Mouse (Mus musculus): Measurements from ENCODE around the gene Map3k1. TPM values are rescaled to one million over a fixed set of nuclear protein-coding genes. Genes with fewer than 3 reads are reported as not detected.

The Map3k1 gene
- polyA plus RNA-seq, 1 experiment from 2014 or later, result 26.6 TPM

DNA sequence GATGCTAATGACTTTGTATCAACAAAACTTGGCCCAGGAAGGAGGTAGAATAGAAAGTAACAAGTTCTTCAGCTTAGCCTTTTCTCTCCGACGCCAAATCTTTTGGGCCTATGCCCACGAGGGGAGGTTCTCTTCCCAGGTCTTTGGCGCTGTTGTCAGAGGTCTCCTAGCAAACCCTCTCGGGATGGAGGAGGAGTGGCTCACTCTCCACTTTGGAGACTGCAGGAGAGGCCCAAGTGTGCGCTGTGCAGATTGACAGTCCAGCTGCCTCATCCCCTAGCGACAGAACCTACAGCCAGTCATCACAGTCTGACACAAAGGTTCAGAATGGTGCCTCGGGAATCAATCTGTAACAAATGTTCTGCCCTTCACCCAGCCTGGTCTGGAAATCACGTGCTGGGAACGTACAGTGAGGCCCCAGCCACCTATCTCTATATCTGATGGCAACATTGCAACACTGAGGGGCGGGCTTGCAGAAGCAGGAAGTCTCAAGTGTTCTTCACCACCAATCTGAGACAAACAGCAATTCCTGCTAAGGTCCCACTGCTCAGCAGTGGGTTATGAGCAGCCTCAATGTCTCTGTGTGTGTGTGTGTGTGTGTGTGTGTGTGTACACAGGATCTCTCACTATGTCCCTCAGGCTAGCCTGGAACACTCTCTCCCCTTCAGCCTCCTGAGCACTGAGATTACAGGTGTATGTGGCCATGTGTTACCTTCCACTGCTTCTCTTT is 12.4 kb downstream of the Map3k1 start:
- peak overlapping the region; percentile 66 for H3K27ac ChIP-seq (ENCODE audit: low read length)
- peaks cover 88% of the 10 kb centered on the region for H3K4me1 ChIP-seq (ENCODE audit: insufficient read depth, low read length)
- peak; percentile 58 for ATAC-seq (ENCODE audit: low FRiP score, low TSS enrichment)
- H3K9me3 ChIP-seq (ENCODE audit: low read length), result no peaks in the 10 kb centered on the region
- 50% methylated on average over 11 of the region's 11 CpGs for WGBS
- H3K27me3 ChIP-seq (ENCODE audit: insufficient read depth, low read length), result no peaks in the 10 kb centered on the region
- H3K36me3 ChIP-seq (ENCODE audit: insufficient read depth, low read length), result no peaks in the 10 kb centered on the region
- no peak overlapping the region for H3K4me3 ChIP-seq (ENCODE audit: low read length)
- 0 out of 2 replicates have a peak overlapping the region, but pooled peaks have one; percentile 29 for H3K9ac ChIP-seq (replicated peaks; ENCODE audit: low read length)
- no peak overlapping the region; the same call in 1 of the 2 replicates for H3K4me2 ChIP-seq (replicated peaks; ENCODE audit: low read depth, low read length)

GRCm38 (mm10) chr13:111792975-111793287 is 15.9 kb downstream of the Map3k1 start:
- H3K9me3 ChIP-seq (ENCODE audit: low read length), result no peaks in the 10 kb centered on the region
- H3K4me3 ChIP-seq (ENCODE audit: low read length), result no peak overlapping the region
- no peak overlapping the region for H3K4me2 ChIP-seq (replicated peaks; ENCODE audit: low read depth, low read length)
- H3K27me3 ChIP-seq (ENCODE audit: insufficient read depth, low read length), result no peaks in the 10 kb centered on the region
- H3K36me3 ChIP-seq (ENCODE audit: insufficient read depth, low read length), result no peaks in the 10 kb centered on the region
- no peak overlapping the region for H3K27ac ChIP-seq (ENCODE audit: low read length)
- H3K4me1 ChIP-seq (ENCODE audit: insufficient read depth, low read length), result peaks cover 89% of the 10 kb centered on the region
- 79% methylated on average over 14 of the region's 14 CpGs for WGBS
- H3K9ac ChIP-seq (replicated peaks; ENCODE audit: low read length), result no peak overlapping the region
- ATAC-seq (ENCODE audit: low FRiP score, low TSS enrichment), result no peak

- no peak overlapping the region for H3K9ac ChIP-seq (replicated peaks; ENCODE audit: low read length)
- H3K4me3 ChIP-seq (ENCODE audit: low read length), result no peak overlapping the region
- H3K36me3 ChIP-seq (ENCODE audit: insufficient read depth, low read length), result no peaks in the 10 kb centered on the region
- 45% methylated on average over 16 of the region's 16 CpGs for WGBS
- H3K27me3 ChIP-seq (ENCODE audit: insufficient read depth, low read length), result no peaks in the 10 kb centered on the region
- no peak overlapping the region for H3K4me2 ChIP-seq (replicated peaks; ENCODE audit: low read depth, low read length)
- no peaks in the 10 kb centered on the region for H3K9me3 ChIP-seq (ENCODE audit: low read length)
- peaks cover 85% of the 10 kb centered on the region for H3K4me1 ChIP-seq (ENCODE audit: insufficient read depth, low read length)
- no peak overlapping the region for H3K27ac ChIP-seq (ENCODE audit: low read length)
- no peak for ATAC-seq (ENCODE audit: low FRiP score, low TSS enrichment)
Measured at GRCm38 (mm10) chr13:111792130-111792974, 16.4 kb downstream of the Map3k1 start.

DNA sequence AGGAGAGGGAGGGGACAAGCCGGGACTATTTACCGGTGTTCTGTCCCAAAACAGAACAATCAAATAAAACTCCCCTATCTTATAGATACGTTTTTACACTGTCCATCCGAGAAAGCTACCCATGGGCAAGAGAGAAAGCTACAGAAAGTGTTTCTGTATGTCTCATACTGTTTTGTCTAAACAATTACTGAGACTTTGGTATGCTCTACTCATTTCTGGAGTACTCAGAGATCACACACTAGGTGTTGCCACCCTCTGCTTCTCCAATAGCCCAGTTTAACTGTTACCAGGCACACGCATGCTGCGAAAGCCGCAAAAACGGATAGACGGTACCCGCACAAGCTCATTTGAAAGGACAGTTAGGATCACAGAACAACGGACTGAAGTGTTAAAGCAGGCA is 17.2 kb downstream of the Map3k1 start:
- no peak overlapping the region for H3K27ac ChIP-seq (ENCODE audit: low read length)
- no peaks in the 10 kb centered on the region for H3K36me3 ChIP-seq (ENCODE audit: insufficient read depth, low read length)
- ATAC-seq (ENCODE audit: low FRiP score, low TSS enrichment), result no peak
- H3K9me3 ChIP-seq (ENCODE audit: low read length), result no peaks in the 10 kb centered on the region
- no peak overlapping the region for H3K4me2 ChIP-seq (replicated peaks; ENCODE audit: low read depth, low read length)
- no peak overlapping the region for H3K9ac ChIP-seq (replicated peaks; ENCODE audit: low read length)
- H3K27me3 ChIP-seq (ENCODE audit: insufficient read depth, low read length), result no peaks in the 10 kb centered on the region
- no peak overlapping the region for H3K4me3 ChIP-seq (ENCODE audit: low read length)
- WGBS, result 90% methylated on average over 11 of the region's 11 CpGs
- H3K4me1 ChIP-seq (ENCODE audit: insufficient read depth, low read length), result peaks cover 77% of the 10 kb centered on the region

- no peak for ATAC-seq (ENCODE audit: low FRiP score, low TSS enrichment)
- Histone ChIP-seq H3K4me1 (ENCODE audit: insufficient read depth, low read length) (peaks cover 64% of the 10 kb centered on the region), H3K4me2 (replicated peaks; ENCODE audit: low read depth, low read length) (peak overlapping the region; percentile 16), H3K9me3 (ENCODE audit: low read length) (no peaks in the 10 kb centered on the region), H3K27me3 (ENCODE audit: insufficient read depth, low read length) (no peaks in the 10 kb centered on the region), H3K4me3 (ENCODE audit: low read length) (no peak overlapping the region), H3K36me3 (ENCODE audit: insufficient read depth, low read length) (no peaks in the 10 kb centered on the region), H3K9ac (replicated peaks; ENCODE audit: low read length) (peak overlapping the region; percentile 2; the same call in 1 of the 2 replicates), H3K27ac (ENCODE audit: low read length) (peak overlapping the region; percentile 69; the same call in 1 of the 2 replicates)
- WGBS, result 23% methylated on average over 9 of the region's 9 CpGs
Measured at GRCm38 (mm10) chr13:111789420-111790065, 19.2 kb downstream of the Map3k1 start.

GRCm38 (mm10) chr13:111788882-111789281 is 19.9 kb downstream of the Map3k1 start:
- Histone ChIP-seq H3K4me2 (replicated peaks; ENCODE audit: low read depth, low read length) (peak overlapping the region; percentile 16), H3K27ac (ENCODE audit: low read length) (peak overlapping the region; percentile 69), H3K36me3 (ENCODE audit: insufficient read depth, low read length) (no peaks in the 10 kb centered on the region), H3K9me3 (ENCODE audit: low read length) (no peaks in the 10 kb centered on the region), H3K27me3 (ENCODE audit: insufficient read depth, low read length) (no peaks in the 10 kb centered on the region), H3K4me3 (ENCODE audit: low read length) (no peak overlapping the region), H3K9ac (replicated peaks; ENCODE audit: low read length) (peak overlapping the region; percentile 7; the same call in 1 of the 2 replicates), H3K4me1 (ENCODE audit: insufficient read depth, low read length) (peaks cover 60% of the 10 kb centered on the region)
- WGBS, result 32% methylated on average over 9 of the region's 9 CpGs
- ATAC-seq (ENCODE audit: low FRiP score, low TSS enrichment), result peak; percentile 40; the same call in 1 of the 2 replicates

- peak; percentile 22 for ATAC-seq (ENCODE audit: low FRiP score, low TSS enrichment)
- no peak overlapping the region for H3K9ac ChIP-seq (replicated peaks; ENCODE audit: low read length)
- H3K4me1 ChIP-seq (ENCODE audit: insufficient read depth, low read length), result peaks cover 60% of the 10 kb centered on the region
- no peaks in the 10 kb centered on the region for H3K36me3 ChIP-seq (ENCODE audit: insufficient read depth, low read length)
- 23% methylated on average over 18 of the region's 18 CpGs for WGBS
- H3K9me3 ChIP-seq (ENCODE audit: low read length), result no peaks in the 10 kb centered on the region
- H3K27me3 ChIP-seq (ENCODE audit: insufficient read depth, low read length), result no peaks in the 10 kb centered on the region
- H3K4me2 ChIP-seq (replicated peaks; ENCODE audit: low read depth, low read length), result peak overlapping the region; percentile 16
- no peak overlapping the region for H3K4me3 ChIP-seq (ENCODE audit: low read length)
- H3K27ac ChIP-seq (ENCODE audit: low read length), result peak overlapping the region; percentile 69
Measured at GRCm38 (mm10) chr13:111787857-111788619, 20.8 kb downstream of the Map3k1 start.

DNA sequence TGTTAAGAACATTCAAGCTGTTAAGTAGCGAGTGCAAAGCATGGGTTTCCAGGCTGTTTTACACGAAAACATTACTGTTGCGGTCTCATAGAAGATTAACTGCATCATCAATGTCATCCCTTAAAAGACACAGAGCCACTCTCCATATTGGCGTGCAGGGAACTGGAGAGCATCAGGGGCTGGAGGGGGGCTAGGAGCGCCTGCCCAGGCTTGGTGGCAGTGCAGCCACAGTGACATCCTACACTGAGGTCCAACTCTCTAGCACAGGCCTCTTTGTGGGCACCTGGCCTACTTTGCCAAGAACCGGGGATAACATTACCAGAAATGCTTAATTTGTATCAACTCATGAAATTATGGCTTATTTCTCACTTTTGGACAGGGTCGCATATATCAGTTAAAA is 22.2 kb downstream of the Map3k1 start:
- 94% methylated on average over 7 of the region's 7 CpGs for WGBS
- peaks cover 8% of the 10 kb centered on the region for H3K36me3 ChIP-seq (ENCODE audit: insufficient read depth, low read length)
- H3K9me3 ChIP-seq (ENCODE audit: low read length), result no peaks in the 10 kb centered on the region
- H3K27ac ChIP-seq (ENCODE audit: low read length), result no peak overlapping the region
- H3K4me1 ChIP-seq (ENCODE audit: insufficient read depth, low read length), result peaks cover 45% of the 10 kb centered on the region
- H3K4me3 ChIP-seq (ENCODE audit: low read length), result no peak overlapping the region
- no peaks in the 10 kb centered on the region for H3K27me3 ChIP-seq (ENCODE audit: insufficient read depth, low read length)
- no peak overlapping the region for H3K4me2 ChIP-seq (replicated peaks; ENCODE audit: low read depth, low read length)
- ATAC-seq (ENCODE audit: low FRiP score, low TSS enrichment), result no peak
- H3K9ac ChIP-seq (replicated peaks; ENCODE audit: low read length), result no peak overlapping the region

- H3K4me3 ChIP-seq (ENCODE audit: low read length), result no peak overlapping the region
- peaks cover 8% of the 10 kb centered on the region for H3K36me3 ChIP-seq (ENCODE audit: insufficient read depth, low read length)
- no peak overlapping the region for H3K4me2 ChIP-seq (replicated peaks; ENCODE audit: low read depth, low read length)
- WGBS, result 75% methylated on average over 8 of the region's 8 CpGs
- H3K4me1 ChIP-seq (ENCODE audit: insufficient read depth, low read length), result peaks cover 27% of the 10 kb centered on the region
- no peak for ATAC-seq (ENCODE audit: low FRiP score, low TSS enrichment)
- H3K9me3 ChIP-seq (ENCODE audit: low read length), result no peaks in the 10 kb centered on the region
- no peaks in the 10 kb centered on the region for H3K27me3 ChIP-seq (ENCODE audit: insufficient read depth, low read length)
- no peak overlapping the region for H3K9ac ChIP-seq (replicated peaks; ENCODE audit: low read length)
- H3K27ac ChIP-seq (ENCODE audit: low read length), result no peak overlapping the region
Measured at GRCm38 (mm10) chr13:111783451-111783850, 25.3 kb downstream of the Map3k1 start.

Measured in kidney, embryonic 16.5 days (tissue).